Mouse (Mus musculus) adrenal gland, adult 18-20 months (tissue): ENCODE data around the gene Prr30. TPM values are rescaled to one million over a fixed set of nuclear protein-coding genes. Genes with fewer than 3 reads are reported as not detected.
"Not testable (repeated sequence)": the region's sequence is repeated elsewhere in the genome, so short reads cannot be mapped to it uniquely, and the experiment has no call there.

Source experiments
- DNase-seq, 2 experiments: peaks; one replicate each; pipeline ENCODE4 v3.0.0; 2021 to 2022; ENCODE audit warnings: low spot score in 2 of 2
- long read RNA-seq, 2 experiments: library from polyadenylated mRNA; stranded (forward); transcript quantifications; one replicate each; pipeline ENCODE4 v2.0.0; 2021
- total RNA-seq, 2 experiments: library from RNA; stranded (reverse); gene quantifications; 1 replicate in 1 of 2; 2 replicates in 1 of 2; pipeline ENCODE4 v1.2.3; 2021

Prr30 gene
- not detected for total RNA-seq
- long read RNA-seq, experiment 1: 0 reads
- long read RNA-seq, experiment 2: 0 reads

- no peak for DNase-seq
Observed at GRCm38 (mm10) chr14:101200230-101200629, at the start of gene Prr30. TSS of gene Prr30 (minus strand) at chr14:101200330.

GRCm38 (mm10) chr14:101246793-101247192, 46.7 kb upstream of the Prr30 start:
- DNase-seq: no peak

DNA sequence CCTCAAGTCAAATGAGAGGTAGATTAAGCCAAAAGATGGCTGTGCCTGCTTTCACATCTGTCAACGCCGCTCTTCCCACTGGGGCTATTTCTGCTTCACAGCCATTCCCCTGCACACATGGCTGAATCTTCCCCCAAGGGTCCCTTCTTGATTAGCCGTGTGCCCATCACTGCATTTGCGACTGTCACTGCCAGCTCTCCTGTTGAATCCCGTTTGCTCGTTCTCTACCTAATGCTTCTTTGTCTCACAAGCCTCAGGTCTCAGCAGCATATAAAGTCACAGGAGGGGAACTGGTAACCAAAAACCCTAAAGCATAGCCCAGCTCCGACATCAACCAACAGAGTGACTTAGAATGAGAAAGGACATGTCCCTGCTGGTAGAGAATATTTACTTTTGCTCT, 45.6 kb upstream of the Prr30 start:
- no peak for DNase-seq

GRCm38 (mm10) chr14:101244441-101244840, 44.3 kb upstream of the Prr30 start:
- DNase-seq: not testable (repeated sequence)

DNA sequence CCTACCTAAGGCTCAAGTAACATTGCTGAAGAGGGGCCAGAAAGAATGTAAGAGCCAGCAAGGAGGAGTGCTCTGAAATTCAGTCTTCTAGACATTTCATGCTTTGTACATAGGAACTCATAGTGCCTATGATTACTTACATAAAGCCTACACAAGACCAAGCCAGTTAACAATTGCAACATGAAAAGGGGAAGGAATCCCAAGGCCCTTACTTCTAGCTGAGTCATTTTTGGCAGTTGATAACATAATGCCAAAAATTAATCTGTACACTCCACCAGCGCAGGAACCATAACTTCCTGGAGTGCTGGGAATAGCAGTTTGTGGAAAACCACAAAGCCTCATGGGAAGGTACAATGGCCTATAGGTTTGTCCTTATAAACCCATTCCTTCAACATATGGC, 37.8 kb upstream of the Prr30 start:
- no peak for DNase-seq

- no peak for DNase-seq
Observed at GRCm38 (mm10) chr14:101229068-101229467, 28.9 kb upstream of the Prr30 start.

GRCm38 (mm10) chr14:101222319-101222718, 22.2 kb upstream of the Prr30 start:
- no peak for DNase-seq

DNA sequence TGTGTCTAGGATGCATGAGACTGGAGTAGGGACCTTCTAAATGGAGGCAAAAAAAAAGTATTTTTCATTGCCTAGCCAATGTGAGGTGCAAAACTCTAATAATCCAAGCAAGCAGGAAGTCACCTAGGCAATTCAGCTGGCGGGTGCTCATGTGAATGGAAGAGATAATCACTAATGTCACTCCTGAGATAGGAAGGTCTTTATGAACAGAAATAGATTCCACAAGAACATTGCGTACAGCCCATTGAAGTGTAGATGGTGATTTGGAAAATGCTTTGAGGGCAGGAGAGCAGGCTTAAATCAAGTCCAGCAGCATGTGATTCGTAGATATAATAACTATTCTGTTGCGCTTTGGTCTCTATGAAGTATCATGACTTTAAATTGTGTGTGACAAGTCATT, 27.9 kb downstream of the Prr30 start:
- DNase-seq: no peak
